In the genomic region with DNA sequence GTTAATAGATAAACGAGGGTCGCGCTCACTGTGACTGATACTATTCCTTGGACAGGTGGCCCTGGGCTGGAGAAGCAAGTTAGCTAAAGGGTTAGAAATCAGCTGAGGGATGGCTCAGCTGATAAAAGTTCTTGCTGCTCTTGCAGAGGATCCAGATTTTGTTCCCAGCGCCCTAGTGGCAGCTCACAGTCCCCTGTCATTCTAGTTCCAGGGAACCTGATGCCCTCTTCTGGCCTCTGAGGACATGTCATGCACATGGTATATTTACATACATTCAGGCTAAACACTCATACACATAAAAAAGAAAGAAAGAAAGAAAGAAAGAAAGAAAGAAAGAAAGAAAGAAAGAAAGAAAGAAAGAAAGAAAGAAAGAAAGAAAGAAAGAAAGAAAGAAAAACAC, we compare ENCODE assay signal across 42 mouse cellular contexts. TPM values are rescaled to one million over a fixed set of nuclear protein-coding genes. Genes with fewer than 3 reads are reported as not detected.
DNase-seq lines count a peak whose midpoint lies in the region; ATAC-seq and TF ChIP-seq lines count a peak whose summit lies in the region.
"Had no signal": no experiment of that assay in that cellular context is flagged by ENCODE, and none has a peak within 500 bp of the region (broad histone marks: within the 10 kb centered on the region; RNA-seq: fewer than 3 reads in every experiment).

No protein-coding gene starts in this region.

- no peaks in the 10 kb centered on the region for H3K4me1 ChIP-seq in kidney, postnatal 0 days (replicated peaks; ENCODE audit: insufficient read depth, low read length)
- H3K4me1 ChIP-seq in midbrain, postnatal 0 days (ENCODE audit: insufficient read depth, low read length), result no peaks in the 10 kb centered on the region
- H3K4me1 ChIP-seq in midbrain, embryonic 10.5 days, result no peaks in the 10 kb centered on the region
- H3K4me1 ChIP-seq: forebrain, embryonic 13.5 days; heart, embryonic 15.5 days; limb, embryonic 13.5 days had no signal

- peak; percentile 36; the same call in 1 of the 2 replicates for TF ChIP-seq CTCF in kidney, postnatal 0 days (IDR thresholded peaks at IDR 0.05; ENCODE audit: low read depth)
- peak; percentile 28 for TF ChIP-seq CTCF in midbrain, postnatal 0 days (IDR thresholded peaks at IDR 0.05)

- no peaks in the 10 kb centered on the region for H3K36me3 ChIP-seq in kidney, postnatal 0 days (ENCODE audit: insufficient read depth, low read length)
- no peaks in the 10 kb centered on the region for H3K36me3 ChIP-seq in midbrain, postnatal 0 days (ENCODE audit: insufficient read depth, low read length)
- H3K36me3 ChIP-seq in midbrain, embryonic 10.5 days, result no peaks in the 10 kb centered on the region
- H3K36me3 ChIP-seq: embryonic facial prominence, embryonic 10.5 days; embryonic facial prominence, embryonic 15.5 days; G1E; heart, embryonic 15.5 days; intestine, embryonic 15.5 days; limb, embryonic 13.5 days; liver, embryonic 13.5 days; lung, embryonic 15.5 days had no signal

- no peak for ATAC-seq in kidney, postnatal 0 days (replicated peaks; ENCODE audit: low FRiP score, low read depth)
- ATAC-seq in midbrain, postnatal 0 days (ENCODE audit: low FRiP score), result no peak
- ATAC-seq: activated CD4-positive, CD25-positive, alpha-beta regulatory T cell, adult 4 months; forebrain, embryonic 13.5 days; hindbrain, embryonic 16.5 days; intestine, embryonic 15.5 days had no signal

- 85% methylated on average over 4 of the region's 4 CpGs for WGBS in kidney, postnatal 0 days
- WGBS in midbrain, postnatal 0 days, result 79% methylated on average over 4 of the region's 4 CpGs
- 85% methylated on average over 4 of the region's 4 CpGs for WGBS in midbrain, embryonic 10.5 days

- no peak overlapping the region for H3K27ac ChIP-seq in kidney, postnatal 0 days
- no peak overlapping the region for H3K27ac ChIP-seq in midbrain, postnatal 0 days (ENCODE audit: low read depth, low read length)
- no peak overlapping the region for H3K27ac ChIP-seq in midbrain, embryonic 10.5 days (replicated peaks)
- H3K27ac ChIP-seq: embryonic facial prominence, embryonic 10.5 days; embryonic facial prominence, embryonic 15.5 days; forebrain, embryonic 13.5 days; heart, embryonic 15.5 days; intestine, embryonic 15.5 days; limb, embryonic 13.5 days; liver, embryonic 13.5 days; lung, embryonic 15.5 days; macrophage had no signal

- H3K9ac ChIP-seq in kidney, postnatal 0 days (ENCODE audit: low read depth, low read length), result no peak overlapping the region
- H3K9ac ChIP-seq in midbrain, postnatal 0 days (replicated peaks; ENCODE audit: low read length, poor library complexity, severe bottlenecking), result no peak overlapping the region
- H3K9ac ChIP-seq: embryonic facial prominence, embryonic 15.5 days; forebrain, embryonic 13.5 days; heart, embryonic 15.5 days; intestine, embryonic 15.5 days; limb, embryonic 13.5 days; liver, embryonic 13.5 days; lung, embryonic 15.5 days had no signal

- H3K4me2 ChIP-seq in kidney, postnatal 0 days (ENCODE audit: low read length), result no peak overlapping the region
- no peak overlapping the region for H3K4me2 ChIP-seq in midbrain, postnatal 0 days (ENCODE audit: low read depth, low read length, poor library complexity, severe bottlenecking)
- H3K4me2 ChIP-seq: embryonic facial prominence, embryonic 15.5 days; forebrain, embryonic 13.5 days; heart, embryonic 15.5 days; intestine, embryonic 15.5 days; limb, embryonic 13.5 days; liver, embryonic 13.5 days; lung, embryonic 15.5 days had no signal

- H3K9me3 ChIP-seq in kidney, postnatal 0 days (replicated peaks; ENCODE audit: low read length), result no peaks in the 10 kb centered on the region
- H3K9me3 ChIP-seq in midbrain, postnatal 0 days (ENCODE audit: low read length), result no peaks in the 10 kb centered on the region
- no peaks in the 10 kb centered on the region for H3K9me3 ChIP-seq in midbrain, embryonic 10.5 days (replicated peaks)
- H3K9me3 ChIP-seq: embryonic facial prominence, embryonic 10.5 days; embryonic facial prominence, embryonic 15.5 days; forebrain, embryonic 13.5 days; G1E; heart, embryonic 15.5 days; intestine, embryonic 15.5 days; limb, embryonic 13.5 days; liver, embryonic 13.5 days; lung, embryonic 15.5 days had no signal

- no peaks in the 10 kb centered on the region for H3K27me3 ChIP-seq in kidney, postnatal 0 days (ENCODE audit: insufficient read depth, low read length)
- H3K27me3 ChIP-seq in midbrain, postnatal 0 days (ENCODE audit: insufficient read depth, low read length), result no peaks in the 10 kb centered on the region
- no peaks in the 10 kb centered on the region for H3K27me3 ChIP-seq in midbrain, embryonic 10.5 days (ENCODE audit: low read depth, poor library complexity, severe bottlenecking)
- H3K27me3 ChIP-seq: embryonic facial prominence, embryonic 15.5 days; forebrain, embryonic 13.5 days; heart, embryonic 15.5 days; intestine, embryonic 15.5 days; limb, embryonic 13.5 days; liver, embryonic 13.5 days; lung, embryonic 15.5 days had no signal

- no peak for DNase-seq in kidney, postnatal 0 days (ENCODE audit: low spot score)
- DNase-seq in kidney, postnatal 25 days, result no peak
- DNase-seq in midbrain, postnatal 0 days (ENCODE audit: low spot score), result no peak
- no peak for DNase-seq in midbrain, embryonic 10.5 days (ENCODE audit: low spot score)
- DNase-seq in ZHBTc4 (ENCODE audit: low read depth, low spot score), result peak; percentile 61
- no peak for DNase-seq in layer of hippocampus, postnatal 10 days (ENCODE audit: low spot score in 2 of 2)
- DNase-seq in thymus, adult 18-20 months, result no peak
- DNase-seq: adrenal gland, adult 2 months; adrenal gland, postnatal 36 days; cerebellum, adult 18-20 months; cerebellum, postnatal 14 days; gastrocnemius, postnatal 10 days; kidney, adult 9 months; kidney, postnatal 14 days; liver, embryonic 13.5 days; midbrain, embryonic 14.5 days; right cerebral cortex, adult 18-20 months had no signal

- no peak overlapping the region for H3K4me3 ChIP-seq in kidney, postnatal 0 days (replicated peaks; ENCODE audit: low read depth, low read length)
- no peak overlapping the region for H3K4me3 ChIP-seq in midbrain, postnatal 0 days (ENCODE audit: low read depth, low read length)
- no peak overlapping the region for H3K4me3 ChIP-seq in midbrain, embryonic 10.5 days
- H3K4me3 ChIP-seq: embryonic facial prominence, embryonic 10.5 days; embryonic facial prominence, embryonic 15.5 days; forebrain, embryonic 13.5 days; heart, embryonic 15.5 days; intestine, embryonic 15.5 days; limb, embryonic 13.5 days; liver, embryonic 13.5 days; lung, embryonic 15.5 days had no signal

RNA-seq across cellular contexts. Expression of a gene that starts 11.0 kb away (rescaled TPM):
- not detected in 2 replicates for polyA plus RNA-seq in kidney, postnatal 0 days (2015; fragmentation: Nextera tagmentation; extraction: Ambion mirVana)
- not detected in 2 replicates for total RNA-seq in midbrain, postnatal 0 days (2014; rRNA removed)
- polyA plus RNA-seq in midbrain, postnatal 0 days (2015; fragmentation: Nextera tagmentation; extraction: Ambion mirVana), result not detected in 2 replicates
- polyA plus RNA-seq in midbrain, embryonic 10.5 days (2016; fragmentation: Nextera tagmentation; extraction: Ambion mirVana), result not detected in 2 replicates
- total RNA-seq in layer of hippocampus, postnatal 10 days (2021), result not detected
- total RNA-seq: adrenal gland, adult 2 months; adrenal gland, postnatal 36 days; G1E; gastrocnemius, postnatal 10 days; heart, postnatal 25 days; layer of hippocampus, adult 18-20 months; layer of hippocampus, postnatal 25 days; left cerebral cortex, adult 8-10 months; left cerebral cortex, postnatal 36 days; megakaryocyte-erythroid progenitor cell, adult 5-6 weeks; neutrophil, adult 5-6 weeks had no signal
- polyA plus RNA-seq: activated CD4-positive, CD25-positive, alpha-beta regulatory T cell, adult 4 months; brain, embryonic 14.5 days; cortical plate, adult 2 months; embryonic facial prominence, embryonic 10.5 days; embryonic facial prominence, embryonic 15.5 days; forebrain, embryonic 13.5 days; G1E; heart, embryonic 15.5 days; hindbrain, embryonic 11.5 days; hindbrain, embryonic 16.5 days; macrophage; midbrain, embryonic 14.5 days; neural tube, embryonic 11.5 days had no signal

RNA-seq across cellular contexts. Expression of a gene that starts 11.8 kb away (rescaled TPM):
- polyA plus RNA-seq in kidney, postnatal 0 days (2015; fragmentation: Nextera tagmentation; extraction: Ambion mirVana), result not detected in 2 replicates
- total RNA-seq in midbrain, postnatal 0 days (2014; rRNA removed), result not detected in 2 replicates
- not detected in 2 replicates for polyA plus RNA-seq in midbrain, postnatal 0 days (2015; fragmentation: Nextera tagmentation; extraction: Ambion mirVana)
- not detected in 2 replicates for polyA plus RNA-seq in midbrain, embryonic 10.5 days (2016; fragmentation: Nextera tagmentation; extraction: Ambion mirVana)
- total RNA-seq in layer of hippocampus, postnatal 10 days (2021), result not detected
- total RNA-seq: adrenal gland, adult 2 months; adrenal gland, postnatal 36 days; gastrocnemius, postnatal 10 days; heart, postnatal 25 days; layer of hippocampus, adult 18-20 months; layer of hippocampus, postnatal 25 days; left cerebral cortex, adult 8-10 months; left cerebral cortex, postnatal 36 days; megakaryocyte-erythroid progenitor cell, adult 5-6 weeks; neutrophil, adult 5-6 weeks had no signal
- polyA plus RNA-seq: activated CD4-positive, CD25-positive, alpha-beta regulatory T cell, adult 4 months; adrenal gland, adult 2 months; brain, embryonic 14.5 days; cortical plate, adult 2 months; embryonic facial prominence, embryonic 10.5 days; embryonic facial prominence, embryonic 15.5 days; forebrain, embryonic 13.5 days; G1E; heart, embryonic 15.5 days; hindbrain, embryonic 11.5 days; hindbrain, embryonic 16.5 days; intestine, embryonic 15.5 days; limb, embryonic 13.5 days; liver, embryonic 13.5 days; lung, embryonic 15.5 days; macrophage; midbrain, embryonic 14.5 days; neural tube, embryonic 11.5 days; spleen, adult 2 months had no signal

RNA-seq across cellular contexts. Expression of a gene that starts 27.2 kb away (rescaled TPM):
- 31.3 and 34.0 TPM in 2 replicates for polyA plus RNA-seq in kidney, postnatal 0 days (2015; fragmentation: Nextera tagmentation; extraction: Ambion mirVana)
- 26.1 and 30.5 TPM in 2 replicates for total RNA-seq in midbrain, postnatal 0 days (2014; rRNA removed)
- polyA plus RNA-seq in midbrain, postnatal 0 days (2015; fragmentation: Nextera tagmentation; extraction: Ambion mirVana), result 1.4 and 2.2 TPM in 2 replicates
- 11.6 and 15.3 TPM in 2 replicates for polyA plus RNA-seq in midbrain, embryonic 10.5 days (2016; fragmentation: Nextera tagmentation; extraction: Ambion mirVana)
- total RNA-seq in layer of hippocampus, postnatal 10 days (2021), result 10 to 100 TPM; 13.7 to 14.8 TPM
- total RNA-seq: megakaryocyte-erythroid progenitor cell, adult 5-6 weeks had no signal
- polyA plus RNA-seq: activated CD4-positive, CD25-positive, alpha-beta regulatory T cell, adult 4 months; G1E had no signal

RNA-seq across cellular contexts. Expression of a gene that starts 31.7 kb away (rescaled TPM):
- not detected in 2 replicates for polyA plus RNA-seq in kidney, postnatal 0 days (2015; fragmentation: Nextera tagmentation; extraction: Ambion mirVana)
- not detected in 2 replicates for total RNA-seq in midbrain, postnatal 0 days (2014; rRNA removed)
- not detected in 2 replicates for polyA plus RNA-seq in midbrain, postnatal 0 days (2015; fragmentation: Nextera tagmentation; extraction: Ambion mirVana)
- polyA plus RNA-seq in midbrain, embryonic 10.5 days (2016; fragmentation: Nextera tagmentation; extraction: Ambion mirVana), result not detected in 2 replicates
- not detected for total RNA-seq in layer of hippocampus, postnatal 10 days (2021)
- total RNA-seq: adrenal gland, adult 2 months; adrenal gland, postnatal 36 days; G1E; gastrocnemius, postnatal 10 days; heart, postnatal 25 days; layer of hippocampus, adult 18-20 months; layer of hippocampus, postnatal 25 days; left cerebral cortex, adult 8-10 months; left cerebral cortex, postnatal 36 days; megakaryocyte-erythroid progenitor cell, adult 5-6 weeks; neutrophil, adult 5-6 weeks had no signal
- polyA plus RNA-seq: activated CD4-positive, CD25-positive, alpha-beta regulatory T cell, adult 4 months; adrenal gland, adult 2 months; brain, embryonic 14.5 days; cortical plate, adult 2 months; embryonic facial prominence, embryonic 10.5 days; embryonic facial prominence, embryonic 15.5 days; forebrain, embryonic 13.5 days; G1E; gonadal fat pad, adult 2 months; heart, embryonic 15.5 days; hindbrain, embryonic 11.5 days; hindbrain, embryonic 16.5 days; intestine, embryonic 15.5 days; limb, embryonic 13.5 days; liver, embryonic 13.5 days; lung, embryonic 15.5 days; macrophage; midbrain, embryonic 14.5 days; neural tube, embryonic 11.5 days; testis, adult 2 months had no signal
